Mouse (Mus musculus): Measurements from ENCODE around the gene Esrrg. TPM values are rescaled to one million over a fixed set of nuclear protein-coding genes. Genes with fewer than 3 reads are reported as not detected.

Esrrg gene
- polyA plus RNA-seq, 1 experiment, result not detected

DNA sequence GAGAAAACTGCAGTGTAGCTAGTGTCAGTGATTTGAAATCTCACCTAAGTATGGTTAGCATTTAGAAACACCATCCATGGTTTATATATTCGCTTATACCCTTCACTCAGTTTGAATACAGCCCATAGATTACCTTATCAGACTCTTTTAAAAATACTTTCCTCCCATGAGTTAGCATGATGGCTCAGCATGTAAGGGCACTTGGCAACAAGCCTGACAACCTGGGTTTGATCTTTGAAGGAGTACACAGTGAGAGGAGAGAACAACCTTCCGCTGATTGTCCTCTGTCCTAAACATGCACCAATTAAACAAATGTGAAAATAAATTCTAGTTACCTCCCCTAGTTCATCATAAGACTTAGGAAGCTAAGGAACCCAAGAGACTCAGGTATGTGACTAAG, 550.5 kb downstream of the Esrrg start:
- no peaks in the 10 kb centered on the region for H3K27me3 ChIP-seq (ENCODE audit: control insufficient read depth)
- no peak overlapping the region for H3K4me3 ChIP-seq (replicated peaks)
- H3K4me1 ChIP-seq (ENCODE audit: control insufficient read depth), result peaks cover 4% of the 10 kb centered on the region
- TF ChIP-seq TAL1 (IDR thresholded peaks at IDR 0.05; ENCODE audit: low read length) (no peak), GATA1 (IDR thresholded peaks at IDR 0.05; ENCODE audit: low read length) (no peak)
- H3K9me3 ChIP-seq (ENCODE audit: control insufficient read depth, low read length), result no peaks in the 10 kb centered on the region
- H3K36me3 ChIP-seq (ENCODE audit: control insufficient read depth), result no peaks in the 10 kb centered on the region

DNA sequence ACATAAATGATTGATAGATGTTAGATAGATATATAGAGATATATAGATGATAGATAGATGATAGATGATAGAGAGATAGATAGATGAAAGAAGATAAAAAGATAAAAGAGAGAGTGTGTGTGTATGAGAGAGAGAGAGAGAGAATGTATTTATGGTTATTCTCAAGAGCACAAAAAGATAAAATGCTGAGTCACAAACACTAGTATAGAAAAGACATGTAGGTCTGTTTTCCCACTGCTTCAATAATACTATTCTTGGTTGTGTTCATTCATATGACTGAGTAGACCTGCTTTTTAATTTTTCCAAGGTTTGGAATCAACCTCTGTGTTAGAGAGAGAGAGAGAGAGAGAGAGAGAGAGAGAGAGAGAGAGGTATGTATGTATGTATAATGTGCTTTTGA, 554.5 kb downstream of the Esrrg start:
- no peaks in the 10 kb centered on the region for H3K4me1 ChIP-seq (ENCODE audit: control insufficient read depth)
- no peaks in the 10 kb centered on the region for H3K36me3 ChIP-seq (ENCODE audit: control insufficient read depth)
- H3K4me3 ChIP-seq (replicated peaks), result no peak overlapping the region
- H3K9me3 ChIP-seq (ENCODE audit: control insufficient read depth, low read length), result no peaks in the 10 kb centered on the region
- H3K27me3 ChIP-seq (ENCODE audit: control insufficient read depth), result no peaks in the 10 kb centered on the region
- TF ChIP-seq GATA1 (IDR thresholded peaks at IDR 0.05; ENCODE audit: low read length), result no peak
- TF ChIP-seq TAL1 (IDR thresholded peaks at IDR 0.05; ENCODE audit: low read length), result no peak

DNA sequence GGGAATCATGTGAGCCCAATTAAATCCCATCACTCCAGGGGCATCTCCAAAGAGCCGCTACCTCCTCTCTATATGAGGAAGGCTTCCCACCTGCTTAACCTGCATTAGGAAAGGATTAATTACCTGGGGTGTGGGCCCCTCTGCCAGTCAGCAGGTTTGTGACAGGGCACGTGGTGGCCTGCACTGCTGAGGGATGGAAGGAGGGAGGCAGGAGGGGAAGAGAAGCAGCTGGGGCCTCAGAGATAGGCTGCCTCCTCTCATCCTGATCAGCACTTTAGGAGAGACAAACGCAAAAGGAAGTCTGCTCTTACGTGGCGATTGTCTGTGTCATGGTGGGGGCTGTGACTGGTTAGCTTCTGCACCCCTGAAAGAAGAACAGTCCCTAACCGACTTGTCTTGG, 555.7 kb downstream of the Esrrg start:
- no peak overlapping the region for H3K4me3 ChIP-seq (replicated peaks)
- no peaks in the 10 kb centered on the region for H3K9me3 ChIP-seq (ENCODE audit: control insufficient read depth, low read length)
- H3K27me3 ChIP-seq (ENCODE audit: control insufficient read depth), result no peaks in the 10 kb centered on the region
- H3K36me3 ChIP-seq (ENCODE audit: control insufficient read depth), result no peaks in the 10 kb centered on the region
- no peak for TF ChIP-seq TAL1 (IDR thresholded peaks at IDR 0.05; ENCODE audit: low read length)
- no peak for TF ChIP-seq GATA1 (IDR thresholded peaks at IDR 0.05; ENCODE audit: low read length)
- H3K4me1 ChIP-seq (ENCODE audit: control insufficient read depth), result no peaks in the 10 kb centered on the region

DNA sequence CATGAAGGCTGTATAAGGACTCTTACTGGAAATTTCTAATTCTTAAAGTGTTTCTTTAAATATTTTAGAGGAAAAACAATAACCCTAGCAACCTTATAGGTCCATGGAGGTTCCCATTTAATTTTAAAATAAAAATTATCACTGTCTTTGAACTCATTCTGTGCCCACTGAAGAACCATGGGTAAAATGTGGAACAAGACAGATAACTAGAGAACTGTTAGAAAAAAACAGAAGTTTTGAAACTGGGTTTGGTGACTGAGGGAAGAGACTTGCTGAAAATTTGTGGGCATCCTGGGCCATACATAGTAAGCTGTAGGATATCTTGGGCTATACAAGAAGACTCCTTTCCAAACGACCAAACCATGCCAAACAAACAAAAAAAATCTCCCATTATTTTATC, 565.3 kb downstream of the Esrrg start:
- no peaks in the 10 kb centered on the region; the same call in 1 of the 2 replicates for H3K4me1 ChIP-seq (ENCODE audit: control insufficient read depth)
- no peaks in the 10 kb centered on the region for H3K9me3 ChIP-seq (ENCODE audit: control insufficient read depth, low read length)
- TF ChIP-seq GATA1 (IDR thresholded peaks at IDR 0.05; ENCODE audit: low read length) (no peak), TAL1 (IDR thresholded peaks at IDR 0.05; ENCODE audit: low read length) (no peak)
- no peaks in the 10 kb centered on the region for H3K36me3 ChIP-seq (ENCODE audit: control insufficient read depth)
- H3K27me3 ChIP-seq (ENCODE audit: control insufficient read depth), result no peaks in the 10 kb centered on the region
- no peak overlapping the region for H3K4me3 ChIP-seq (replicated peaks)

DNA sequence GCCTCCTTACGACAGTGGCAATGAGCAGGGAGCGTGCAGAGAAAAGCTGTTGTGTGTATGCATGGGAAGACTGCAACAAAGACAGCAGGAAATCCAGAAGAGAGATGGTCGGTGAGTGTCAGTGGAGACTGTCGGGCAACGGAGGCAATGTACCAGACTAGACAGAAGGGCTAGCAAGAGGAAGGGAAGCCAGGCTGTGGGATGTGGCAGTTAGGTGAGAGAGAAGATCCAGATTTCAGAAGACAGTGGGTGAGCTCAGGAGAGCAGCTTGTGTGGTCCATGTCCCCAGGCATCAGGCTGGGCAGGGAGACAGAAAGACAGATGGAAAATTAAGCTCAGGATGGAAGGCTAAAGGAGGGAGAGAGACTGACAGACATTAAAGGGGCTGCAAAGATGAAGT, 574.4 kb downstream of the Esrrg start:
- TF ChIP-seq TAL1 (IDR thresholded peaks at IDR 0.05; ENCODE audit: low read length), result no peak
- no peak for TF ChIP-seq GATA1 (IDR thresholded peaks at IDR 0.05; ENCODE audit: low read length)
- Histone ChIP-seq H3K4me3 (replicated peaks) (no peak overlapping the region), H3K27me3 (ENCODE audit: control insufficient read depth) (no peaks in the 10 kb centered on the region), H3K9me3 (ENCODE audit: control insufficient read depth, low read length) (no peaks in the 10 kb centered on the region), H3K4me1 (ENCODE audit: control insufficient read depth) (no peaks in the 10 kb centered on the region), H3K36me3 (ENCODE audit: control insufficient read depth) (no peaks in the 10 kb centered on the region)

DNA sequence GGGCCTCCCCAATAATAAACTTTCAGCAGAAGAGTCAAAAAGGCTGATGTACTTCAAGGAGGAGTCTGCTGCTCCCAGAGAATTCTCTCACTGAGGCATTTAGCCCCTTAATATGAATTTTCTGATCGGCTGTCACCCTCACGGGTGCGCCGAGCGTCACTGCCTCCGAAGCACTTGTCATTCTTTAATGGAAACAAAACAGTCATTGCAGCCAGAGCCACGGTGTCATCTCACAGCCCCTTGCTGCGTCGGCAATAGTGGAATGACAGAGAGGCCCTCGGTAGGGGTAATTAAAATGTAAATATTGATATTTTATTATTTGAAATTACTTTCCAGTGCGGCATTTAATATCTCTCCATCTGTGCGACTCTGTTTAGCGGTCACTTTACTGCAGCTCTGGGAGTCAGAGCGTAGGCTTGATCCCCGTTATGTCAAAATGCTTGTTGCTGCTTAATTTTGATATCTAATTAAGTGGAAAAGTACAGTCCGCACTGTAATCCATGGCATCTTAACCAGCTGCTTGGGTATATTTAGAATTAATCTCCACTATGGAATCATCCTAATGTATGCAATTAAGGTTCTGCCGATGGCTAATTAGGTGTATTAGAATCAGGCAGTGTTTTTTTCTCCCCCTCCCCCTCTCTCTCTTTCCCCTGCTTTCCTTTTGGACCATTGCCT, 578.0 kb downstream of the Esrrg start:
- no peak overlapping the region for H3K4me3 ChIP-seq (replicated peaks)
- H3K27me3 ChIP-seq (ENCODE audit: control insufficient read depth), result no peaks in the 10 kb centered on the region
- TF ChIP-seq TAL1 (IDR thresholded peaks at IDR 0.05; ENCODE audit: low read length), result no peak
- TF ChIP-seq GATA1 (IDR thresholded peaks at IDR 0.05; ENCODE audit: low read length), result no peak
- H3K4me1 ChIP-seq (ENCODE audit: control insufficient read depth), result no peaks in the 10 kb centered on the region
- H3K9me3 ChIP-seq (ENCODE audit: control insufficient read depth, low read length), result no peaks in the 10 kb centered on the region
- H3K36me3 ChIP-seq (ENCODE audit: control insufficient read depth), result no peaks in the 10 kb centered on the region

DNA sequence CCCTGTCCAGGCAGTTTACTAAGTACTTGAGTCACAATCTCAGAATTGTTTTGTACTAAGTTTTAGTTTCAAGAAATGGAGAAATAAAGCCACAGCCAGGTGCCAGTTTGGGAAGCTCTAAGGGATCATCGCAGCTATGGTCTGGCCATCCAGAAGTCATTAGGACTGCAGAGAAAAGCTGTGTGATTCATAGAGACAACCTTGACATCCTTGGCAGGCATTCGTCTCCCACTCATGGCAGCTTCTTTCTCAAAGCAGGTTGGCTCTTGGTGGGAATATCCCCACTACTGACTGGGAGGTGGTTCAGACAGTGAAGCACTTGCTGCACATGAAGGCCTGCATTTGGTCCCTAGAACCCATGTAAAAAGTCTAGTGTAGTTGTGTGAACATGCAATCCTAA, 584.4 kb downstream of the Esrrg start:
- TF ChIP-seq TAL1 (IDR thresholded peaks at IDR 0.05; ENCODE audit: low read length) (no peak), GATA1 (IDR thresholded peaks at IDR 0.05; ENCODE audit: low read length) (no peak)
- Histone ChIP-seq H3K27me3 (ENCODE audit: control insufficient read depth) (no peaks in the 10 kb centered on the region), H3K9me3 (ENCODE audit: control insufficient read depth, low read length) (no peaks in the 10 kb centered on the region), H3K36me3 (ENCODE audit: control insufficient read depth) (no peaks in the 10 kb centered on the region), H3K4me3 (replicated peaks) (no peak overlapping the region), H3K4me1 (ENCODE audit: control insufficient read depth) (no peaks in the 10 kb centered on the region)

DNA sequence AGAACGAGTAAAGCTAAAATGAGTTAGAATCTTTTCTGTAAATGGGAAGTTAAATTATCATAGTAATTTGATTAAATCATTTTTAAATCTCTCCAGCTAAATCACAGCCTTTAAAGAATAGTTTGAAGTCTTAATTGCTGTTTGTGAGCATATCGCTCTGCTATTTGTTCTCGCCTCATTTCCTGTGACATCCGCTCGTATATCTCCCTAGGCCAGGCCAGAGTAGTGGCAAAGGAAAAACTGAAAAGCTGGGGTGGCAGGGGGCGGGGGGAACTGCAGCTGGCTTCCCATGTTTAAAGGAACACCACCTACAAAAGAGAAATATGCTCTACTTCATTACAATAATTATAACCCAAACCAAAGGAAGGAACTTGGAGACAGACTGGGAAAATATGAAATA, 598.8 kb downstream of the Esrrg start:
- Histone ChIP-seq H3K4me1 (ENCODE audit: control insufficient read depth) (no peaks in the 10 kb centered on the region), H3K9me3 (ENCODE audit: control insufficient read depth, low read length) (no peaks in the 10 kb centered on the region), H3K36me3 (ENCODE audit: control insufficient read depth) (no peaks in the 10 kb centered on the region), H3K27me3 (ENCODE audit: control insufficient read depth) (no peaks in the 10 kb centered on the region), H3K4me3 (replicated peaks) (no peak overlapping the region)
- no peak for TF ChIP-seq TAL1 (IDR thresholded peaks at IDR 0.05; ENCODE audit: low read length)
- no peak for TF ChIP-seq GATA1 (IDR thresholded peaks at IDR 0.05; ENCODE audit: low read length)

DNA sequence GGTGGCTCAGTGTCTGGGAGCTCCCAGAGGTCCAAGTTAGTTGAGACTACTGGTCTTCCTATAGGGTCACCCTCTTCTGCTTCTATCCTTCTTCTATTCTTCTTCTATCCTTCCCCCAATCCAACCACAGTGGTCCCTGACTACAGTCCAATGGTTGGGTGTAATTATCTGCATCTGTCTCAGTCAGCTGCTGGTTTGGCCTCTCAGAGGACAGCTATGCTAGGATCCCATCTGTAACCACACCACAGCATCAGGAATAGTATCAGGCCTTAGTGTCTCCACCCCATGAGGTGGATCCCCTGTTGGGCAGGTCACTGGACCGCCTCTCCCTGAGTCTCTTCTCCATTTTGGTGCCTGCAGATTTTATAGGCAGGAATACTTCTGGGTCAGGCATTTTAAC, 600.4 kb downstream of the Esrrg start:
- Histone ChIP-seq H3K9me3 (ENCODE audit: control insufficient read depth, low read length) (no peaks in the 10 kb centered on the region), H3K27me3 (ENCODE audit: control insufficient read depth) (no peaks in the 10 kb centered on the region), H3K4me3 (replicated peaks) (no peak overlapping the region), H3K4me1 (ENCODE audit: control insufficient read depth) (no peaks in the 10 kb centered on the region), H3K36me3 (ENCODE audit: control insufficient read depth) (no peaks in the 10 kb centered on the region)
- TF ChIP-seq GATA1 (IDR thresholded peaks at IDR 0.05; ENCODE audit: low read length) (no peak), TAL1 (IDR thresholded peaks at IDR 0.05; ENCODE audit: low read length) (no peak)
